Mouse (Mus musculus) retina, postnatal 7 days (tissue): ENCODE measurements around the gene Tob2.

Experiments
- DNase-seq: peaks from one replicate; pipeline ENCODE4 v3.0.0-alpha.2; 2012; ENCODE audit warnings: low read depth, low spot score

Gene Tob2

GRCm38 (mm10) chr15:81838554-81839235, 19.9 kb downstream of the Tob2 start:
- DNase-seq, result no peak

GRCm38 (mm10) chr15:81836966-81837920, 21.4 kb downstream of the Tob2 start:
- DNase-seq, result no peak

- DNase-seq, result no peak
Observed at GRCm38 (mm10) chr15:81836124-81836821, 22.3 kb downstream of the Tob2 start.

GRCm38 (mm10) chr15:81835007-81835880, 23.4 kb downstream of the Tob2 start:
- no peak for DNase-seq

GRCm38 (mm10) chr15:81834171-81834841, 24.3 kb downstream of the Tob2 start:
- no peak for DNase-seq

- no peak for DNase-seq
Observed at GRCm38 (mm10) chr15:81833481-81833880, 25.1 kb downstream of the Tob2 start.

GRCm38 (mm10) chr15:81832219-81832618, 26.4 kb downstream of the Tob2 start:
- DNase-seq, result no peak

- DNase-seq, result peak; percentile 93
Observed at GRCm38 (mm10) chr15:81831136-81831825, 27.3 kb downstream of the Tob2 start.

GRCm38 (mm10) chr15:81830530-81830929, 28.1 kb downstream of the Tob2 start:
- DNase-seq, result no peak

GRCm38 (mm10) chr15:81829208-81829580, 29.4 kb downstream of the Tob2 start:
- DNase-seq, result no peak

- no peak for DNase-seq
Observed at GRCm38 (mm10) chr15:81828426-81829207, 30.0 kb downstream of the Tob2 start.

GRCm38 (mm10) chr15:81824832-81825231, 33.8 kb downstream of the Tob2 start:
- DNase-seq, result no peak

- no peak for DNase-seq
Observed at GRCm38 (mm10) chr15:81822631-81823030, 36.0 kb downstream of the Tob2 start.

GRCm38 (mm10) chr15:81818404-81818803, 40.2 kb downstream of the Tob2 start:
- no peak for DNase-seq

- DNase-seq, result no peak
Observed at GRCm38 (mm10) chr15:81814716-81815370, 43.8 kb downstream of the Tob2 start.

GRCm38 (mm10) chr15:81813986-81814705, 44.5 kb downstream of the Tob2 start:
- DNase-seq, result no peak

- no peak for DNase-seq
Observed at GRCm38 (mm10) chr15:81812696-81813631, 45.6 kb downstream of the Tob2 start.
